Mouse (Mus musculus): Measurements from ENCODE around the gene Tbc1d22b.

Tbc1d22b gene

GRCm38 (mm10) chr17:29558476-29558875, 8.9 kb downstream of the Tbc1d22b start:
- TF ChIP-seq CTCF (conservative IDR thresholded peaks at IDR 0.05; ENCODE audit: low read length) (no peak), NANOG (IDR thresholded peaks at IDR 0.05; ENCODE audit: borderline replicate concordance, low read length) (no peak), POU5F1 (IDR thresholded peaks at IDR 0.05; ENCODE audit: borderline replicate concordance, low read length) (no peak)
- no peaks in the 10 kb centered on the region for H3K27me3 ChIP-seq (ENCODE audit: insufficient read depth, low read length)
- peaks cover 18% of the 10 kb centered on the region for H3K36me3 ChIP-seq (ENCODE audit: insufficient read depth, low read length)
- H3K9me3 ChIP-seq (ENCODE audit: low read length): no peaks in the 10 kb centered on the region
- H3K4me1 ChIP-seq (replicated peaks; ENCODE audit: low read depth, low read length): peaks cover 39% of the 10 kb centered on the region
- H3K4me3 ChIP-seq (replicated peaks; ENCODE audit: low read length): no peak overlapping the region

GRCm38 (mm10) chr17:29565521-29565920, 15.9 kb downstream of the Tbc1d22b start:
- Histone ChIP-seq H3K4me1 (replicated peaks; ENCODE audit: low read depth, low read length) (peaks cover 40% of the 10 kb centered on the region), H3K36me3 (ENCODE audit: insufficient read depth, low read length) (peaks cover 51% of the 10 kb centered on the region), H3K27me3 (ENCODE audit: insufficient read depth, low read length) (no peaks in the 10 kb centered on the region), H3K9me3 (ENCODE audit: low read length) (no peaks in the 10 kb centered on the region), H3K4me3 (replicated peaks; ENCODE audit: low read length) (no peak overlapping the region)
- TF ChIP-seq NANOG (IDR thresholded peaks at IDR 0.05; ENCODE audit: borderline replicate concordance, low read length): no peak
- TF ChIP-seq CTCF (conservative IDR thresholded peaks at IDR 0.05; ENCODE audit: low read length): no peak
- TF ChIP-seq POU5F1 (IDR thresholded peaks at IDR 0.05; ENCODE audit: borderline replicate concordance, low read length): no peak

GRCm38 (mm10) chr17:29568435-29568834, 18.9 kb downstream of the Tbc1d22b start:
- Histone ChIP-seq H3K36me3 (ENCODE audit: insufficient read depth, low read length) (peaks cover 76% of the 10 kb centered on the region), H3K9me3 (ENCODE audit: low read length) (no peaks in the 10 kb centered on the region), H3K4me1 (replicated peaks; ENCODE audit: low read depth, low read length) (peaks cover 38% of the 10 kb centered on the region), H3K27me3 (ENCODE audit: insufficient read depth, low read length) (no peaks in the 10 kb centered on the region), H3K4me3 (replicated peaks; ENCODE audit: low read length) (no peak overlapping the region)
- TF ChIP-seq NANOG (IDR thresholded peaks at IDR 0.05; ENCODE audit: borderline replicate concordance, low read length) (no peak), POU5F1 (IDR thresholded peaks at IDR 0.05; ENCODE audit: borderline replicate concordance, low read length) (no peak), CTCF (conservative IDR thresholded peaks at IDR 0.05; ENCODE audit: low read length) (no peak)

- no peak for TF ChIP-seq CTCF (conservative IDR thresholded peaks at IDR 0.05; ENCODE audit: low read length)
- TF ChIP-seq POU5F1 (IDR thresholded peaks at IDR 0.05; ENCODE audit: borderline replicate concordance, low read length): no peak
- Histone ChIP-seq H3K4me1 (replicated peaks; ENCODE audit: low read depth, low read length) (peaks cover 37% of the 10 kb centered on the region), H3K9me3 (ENCODE audit: low read length) (no peaks in the 10 kb centered on the region), H3K36me3 (ENCODE audit: insufficient read depth, low read length) (peaks cover 78% of the 10 kb centered on the region), H3K4me3 (replicated peaks; ENCODE audit: low read length) (no peak overlapping the region), H3K27me3 (ENCODE audit: insufficient read depth, low read length) (no peaks in the 10 kb centered on the region)
Measured at GRCm38 (mm10) chr17:29569831-29570230, 20.2 kb downstream of the Tbc1d22b start.

GRCm38 (mm10) chr17:29579579-29580126, 30.1 kb downstream of the Tbc1d22b start:
- H3K9me3 ChIP-seq (ENCODE audit: low read length): no peaks in the 10 kb centered on the region

GRCm38 (mm10) chr17:29583569-29583968, 34.0 kb downstream of the Tbc1d22b start:
- H3K4me3 ChIP-seq (replicated peaks; ENCODE audit: low read length): no peak overlapping the region
- no peaks in the 10 kb centered on the region for H3K9me3 ChIP-seq (ENCODE audit: low read length)
- H3K36me3 ChIP-seq (ENCODE audit: insufficient read depth, low read length): peaks cover 58% of the 10 kb centered on the region
- TF ChIP-seq POU5F1 (IDR thresholded peaks at IDR 0.05; ENCODE audit: borderline replicate concordance, low read length): no peak
- TF ChIP-seq CTCF (conservative IDR thresholded peaks at IDR 0.05; ENCODE audit: low read length): no peak
- no peak for TF ChIP-seq NANOG (IDR thresholded peaks at IDR 0.05; ENCODE audit: borderline replicate concordance, low read length)
- peaks cover 24% of the 10 kb centered on the region for H3K4me1 ChIP-seq (replicated peaks; ENCODE audit: low read depth, low read length)
- no peaks in the 10 kb centered on the region for H3K27me3 ChIP-seq (ENCODE audit: insufficient read depth, low read length)

More at GRCm38 (mm10) chr17:29579579-29580126, 30.1 kb downstream of the Tbc1d22b start:
- H3K4me3 ChIP-seq (replicated peaks; ENCODE audit: low read length): no peak overlapping the region
- H3K4me1 ChIP-seq (replicated peaks; ENCODE audit: low read depth, low read length): peaks cover 16% of the 10 kb centered on the region
- no peaks in the 10 kb centered on the region for H3K27me3 ChIP-seq (ENCODE audit: insufficient read depth, low read length)
- peaks cover 90% of the 10 kb centered on the region for H3K36me3 ChIP-seq (ENCODE audit: insufficient read depth, low read length)
- TF ChIP-seq CTCF (conservative IDR thresholded peaks at IDR 0.05; ENCODE audit: low read length) (no peak), NANOG (IDR thresholded peaks at IDR 0.05; ENCODE audit: borderline replicate concordance, low read length) (no peak), POU5F1 (IDR thresholded peaks at IDR 0.05; ENCODE audit: borderline replicate concordance, low read length) (no peak)

- TF ChIP-seq CTCF (conservative IDR thresholded peaks at IDR 0.05; ENCODE audit: low read length): no peak
- TF ChIP-seq POU5F1 (IDR thresholded peaks at IDR 0.05; ENCODE audit: borderline replicate concordance, low read length): no peak
- TF ChIP-seq NANOG (IDR thresholded peaks at IDR 0.05; ENCODE audit: borderline replicate concordance, low read length): no peak
- Histone ChIP-seq H3K27me3 (ENCODE audit: insufficient read depth, low read length) (no peaks in the 10 kb centered on the region), H3K4me1 (replicated peaks; ENCODE audit: low read depth, low read length) (peaks cover 24% of the 10 kb centered on the region), H3K9me3 (ENCODE audit: low read length) (no peaks in the 10 kb centered on the region), H3K4me3 (replicated peaks; ENCODE audit: low read length) (no peak overlapping the region), H3K36me3 (ENCODE audit: insufficient read depth, low read length) (peaks cover 51% of the 10 kb centered on the region)
Measured at GRCm38 (mm10) chr17:29584306-29584705, 34.7 kb downstream of the Tbc1d22b start.

- no peaks in the 10 kb centered on the region for H3K9me3 ChIP-seq (ENCODE audit: low read length)
- H3K27me3 ChIP-seq (ENCODE audit: insufficient read depth, low read length): no peaks in the 10 kb centered on the region
- TF ChIP-seq NANOG (IDR thresholded peaks at IDR 0.05; ENCODE audit: borderline replicate concordance, low read length) (no peak), POU5F1 (IDR thresholded peaks at IDR 0.05; ENCODE audit: borderline replicate concordance, low read length) (no peak), CTCF (conservative IDR thresholded peaks at IDR 0.05; ENCODE audit: low read length) (no peak)
- H3K4me3 ChIP-seq (replicated peaks; ENCODE audit: low read length): no peak overlapping the region
- H3K4me1 ChIP-seq (replicated peaks; ENCODE audit: low read depth, low read length): peaks cover 24% of the 10 kb centered on the region
- peaks cover 50% of the 10 kb centered on the region for H3K36me3 ChIP-seq (ENCODE audit: insufficient read depth, low read length)
Measured at GRCm38 (mm10) chr17:29584737-29585136, 35.2 kb downstream of the Tbc1d22b start.

GRCm38 (mm10) chr17:29585446-29585845, 35.9 kb downstream of the Tbc1d22b start:
- H3K27me3 ChIP-seq (ENCODE audit: insufficient read depth, low read length): no peaks in the 10 kb centered on the region

More at GRCm38 (mm10) chr17:29585446-29585845, 35.9 kb downstream of the Tbc1d22b start:
- Histone ChIP-seq H3K9me3 (ENCODE audit: low read length) (no peaks in the 10 kb centered on the region), H3K36me3 (ENCODE audit: insufficient read depth, low read length) (peaks cover 46% of the 10 kb centered on the region), H3K4me1 (replicated peaks; ENCODE audit: low read depth, low read length) (peaks cover 24% of the 10 kb centered on the region), H3K4me3 (replicated peaks; ENCODE audit: low read length) (no peak overlapping the region)
- TF ChIP-seq CTCF (conservative IDR thresholded peaks at IDR 0.05; ENCODE audit: low read length) (no peak), POU5F1 (IDR thresholded peaks at IDR 0.05; ENCODE audit: borderline replicate concordance, low read length) (no peak), NANOG (IDR thresholded peaks at IDR 0.05; ENCODE audit: borderline replicate concordance, low read length) (no peak)

All from E14TG2a.4 (cell line).